Mouse (Mus musculus): Measurements from ENCODE around the gene Sfxn1.

GRCm38 (mm10) chr13:54077470-54078174 is 6.0 kb downstream of the Sfxn1 start:
- TF ChIP-seq CTCF (IDR thresholded peaks at IDR 0.05; ENCODE audit: low read depth) = no peak
- TF ChIP-seq EP300 (IDR thresholded peaks at IDR 0.05; ENCODE audit: low read depth) = no peak
